Mouse (Mus musculus) kidney, adult 2 months (tissue): Measurements from ENCODE around the gene Foxp1. TPM values are rescaled to one million over a fixed set of nuclear protein-coding genes. Genes with fewer than 3 reads are reported as not detected.

Source experiments
- DNase-seq: peaks from one replicate; pipeline ENCODE4 v3.0.0; 2021
- H3K27ac ChIP-seq: fragments of 200-500 bp; 2 replicates; pipeline ENCODE4 v1.5.1; 2012; ENCODE audit warnings: low read depth, low read length, control low read depth, inconsistent platforms; ENCODE audit not compliant: insufficient read depth
- H3K27me3 ChIP-seq: fragments of 200-500 bp; replicated peaks from 2 replicates; pipeline ENCODE4 v1.6.1; 2012; ENCODE audit warnings: mild to moderate bottlenecking, moderate library complexity, low read length, inconsistent platforms; ENCODE audit not compliant: control insufficient read depth, insufficient read depth
- H3K36me3 ChIP-seq: fragments of 200-500 bp; 2 replicates; pipeline ENCODE4 v1.6.1; 2012; ENCODE audit warnings: mild to moderate bottlenecking, moderate library complexity, low read length, inconsistent platforms; ENCODE audit not compliant: control insufficient read depth, insufficient read depth
- H3K4me1 ChIP-seq: fragments of 200-500 bp; 2 replicates; pipeline ENCODE4 v1.6.1; 2011; ENCODE audit warnings: low read length; ENCODE audit not compliant: control insufficient read depth, insufficient read depth
- H3K4me3 ChIP-seq: fragments of 200-500 bp; 2 replicates; pipeline ENCODE4 v1.5.1; 2011; ENCODE audit warnings: mild to moderate bottlenecking, low read depth, low read length, control low read depth; ENCODE audit not compliant: insufficient read depth
- CTCF ChIP-seq: fragments of 200-500 bp; conservative IDR thresholded peaks from 2 replicates; pipeline ENCODE4 v1.5.1; 2011; ENCODE audit warnings: low read depth, mild to moderate bottlenecking, control low read depth, low read length, moderate library complexity, mixed read lengths; ENCODE audit not compliant: insufficient read depth, insufficient read length
- POLR2A ChIP-seq: fragments of 200-500 bp; IDR thresholded peaks from one replicate; pipeline ENCODE4 v1.6.1; 2011; ENCODE audit warnings: low read depth, low read length, control low read depth
- WGBS: fragments of 180-500 bp; shearing (Covaris S2); methylation state at CpG from one replicate; pipeline ENCODE4 v1.1.7; 2018; 5-methylcytosine and 5-hydroxymethylcytosine counted together
- polyA plus RNA-seq: library from polyadenylated mRNA; depleted of rRNA; stranded (reverse); fragments of >200 nt; gene quantifications from 2 replicates; pipeline ENCODE4 v1.2.3, GENCODE M21; 2012

Gene Foxp1
- polyA plus RNA-seq, 1 experiment = 32.8 TPM

- Histone ChIP-seq H3K4me1 (no peaks in the 10 kb centered on the region), H3K4me3 (no peak overlapping the region), H3K27me3 (no peaks in the 10 kb centered on the region), H3K36me3 (no peaks in the 10 kb centered on the region), H3K27ac (no peak overlapping the region)
- 97% methylated on average over 6 of the region's 6 CpGs for WGBS
- TF ChIP-seq CTCF (0 out of 2 replicates have a peak, but pooled peaks have one; percentile 9), POLR2A (no peak)
- no peak for DNase-seq
Observed at GRCm38 (mm10) chr6:99527457-99528105, 5.1 kb upstream of the Foxp1 start.

GRCm38 (mm10) chr6:99525351-99525750, 2.8 kb upstream of the Foxp1 start:
- Histone ChIP-seq H3K4me3 (no peak overlapping the region), H3K36me3 (no peaks in the 10 kb centered on the region), H3K27ac (no peak overlapping the region), H3K4me1 (no peaks in the 10 kb centered on the region), H3K27me3 (no peaks in the 10 kb centered on the region)
- DNase-seq = peak; percentile 51
- whole genome bisulfite sequencing = 39% methylated on average over 8 of the region's 8 CpGs
- peak; percentile 39; the same call in 1 of the 2 replicates for TF ChIP-seq CTCF
- no peak for TF ChIP-seq POLR2A

GRCm38 (mm10) chr6:99523679-99524370, 1.3 kb upstream of the Foxp1 start:
- DNase-seq = no peak
- Histone ChIP-seq H3K36me3 (no peaks in the 10 kb centered on the region), H3K4me1 (no peaks in the 10 kb centered on the region), H3K27ac (peak overlapping the region; percentile 99), H3K27me3 (no peaks in the 10 kb centered on the region), H3K4me3 (peak overlapping the region; percentile 97)
- WGBS = 31% methylated on average over 10 of the region's 10 CpGs
- TF ChIP-seq POLR2A = no peak
- no peak for TF ChIP-seq CTCF

GRCm38 (mm10) chr6:99523109-99523632, 650 bp upstream of the Foxp1 start:
- TF ChIP-seq CTCF = no peak
- no peak for TF ChIP-seq POLR2A
- Histone ChIP-seq H3K4me3 (peak overlapping the region; percentile 97), H3K27ac (peak overlapping the region; percentile 99), H3K27me3 (no peaks in the 10 kb centered on the region), H3K36me3 (no peaks in the 10 kb centered on the region), H3K4me1 (no peaks in the 10 kb centered on the region)
- 1% methylated on average over 22 of the region's 22 CpGs for WGBS
- DNase-seq = peak; percentile 89

- under 1% methylated on average over 64 of the region's 64 CpGs for WGBS
- H3K36me3 ChIP-seq = no peaks in the 10 kb centered on the region
- TF ChIP-seq CTCF = no peak
- H3K4me3 ChIP-seq = peak overlapping the region; percentile 97
- H3K27me3 ChIP-seq = no peaks in the 10 kb centered on the region
- H3K4me1 ChIP-seq = no peaks in the 10 kb centered on the region
- peak overlapping the region; percentile 79 for H3K27ac ChIP-seq
- DNase-seq = peak; percentile 51
Observed at GRCm38 (mm10) chr6:99521641-99522358, 721 bp downstream of the Foxp1 start.

- no peaks in the 10 kb centered on the region for H3K27me3 ChIP-seq
- H3K36me3 ChIP-seq = no peaks in the 10 kb centered on the region
- under 1% methylated on average over 49 of the region's 54 CpGs for WGBS
- H3K4me1 ChIP-seq = no peaks in the 10 kb centered on the region
- H3K4me3 ChIP-seq = peak overlapping the region; percentile 97
- TF ChIP-seq POLR2A (no peak), CTCF (no peak)
- peak; percentile 61 for DNase-seq
- H3K27ac ChIP-seq = peak overlapping the region; percentile 79; the same call in 1 of the 2 replicates
Observed at GRCm38 (mm10) chr6:99521038-99521640, 1.4 kb downstream of the Foxp1 start.
